Mouse (Mus musculus) stomach, postnatal 0 days (tissue): ENCODE measurements at regions not wholly inside any gene's neighbourhood (a gene's known extent, or its start where the extent isn't known, plus 50 kb on each side); places are given as distances from the start of the nearest gene placed in this dataset.

Experiments used
- CTCF ChIP-seq: IDR thresholded peaks from 2 replicates; pipeline ENCODE4 v1.5.1; 2016; ENCODE audit warnings: antibody characterized with exemption, low read depth, mild to moderate bottlenecking, moderate library complexity
- EP300 ChIP-seq: optimal IDR thresholded peaks from 2 replicates; pipeline ENCODE3; 2016; ENCODE audit warnings: antibody characterized with exemption

- TF ChIP-seq CTCF (no peak), EP300 (no peak)
Observed at GRCm38 (mm10) chr13:112188313-112188712, 99.9 kb upstream of the Ankrd55 start.
